Mouse (Mus musculus) embryonic facial prominence, embryonic 10.5 days (tissue): ENCODE data around the gene Cdh12. TPM values are rescaled to one million over a fixed set of nuclear protein-coding genes. Genes with fewer than 3 reads are reported as not detected.

Experiments used
- DNase-seq: peaks from one replicate; pipeline ENCODE4 v3.0.0-alpha.2; 2017; ENCODE audit warnings: low spot score
- H3K27ac ChIP-seq: fragments of 300-500 bp; sonication (generic); replicated peaks from 2 replicates; pipeline ENCODE4 v1.5.1; 2016; ENCODE audit warnings: mild to moderate bottlenecking
- H3K27me3 ChIP-seq: fragments of 300-500 bp; sonication (generic); replicated peaks from 2 replicates; pipeline ENCODE4 v1.6.1; 2016; ENCODE audit warnings: low read depth, mild to moderate bottlenecking; ENCODE audit not compliant: poor library complexity, severe bottlenecking
- H3K36me3 ChIP-seq: fragments of 300-500 bp; sonication (generic); replicated peaks from 2 replicates; pipeline ENCODE4 v1.6.1; 2016; ENCODE audit warnings: mild to moderate bottlenecking, moderate library complexity
- H3K4me1 ChIP-seq: fragments of 300-500 bp; sonication (generic); 2 replicates; pipeline ENCODE4 v1.6.1; 2016
- H3K4me3 ChIP-seq: fragments of 300-500 bp; sonication (generic); 2 replicates; pipeline ENCODE4 v1.5.1; 2016; ENCODE audit warnings: mild to moderate bottlenecking, moderate library complexity
- H3K9me3 ChIP-seq: fragments of 300-500 bp; sonication (generic); 2 replicates; pipeline ENCODE4 v1.6.1; 2016; ENCODE audit warnings: mild to moderate bottlenecking
- WGBS: fragments of 180-500 bp; shearing (Covaris S2); methylation state at CpG from one replicate; pipeline ENCODE4 v1.1.7; 2016; 5-methylcytosine and 5-hydroxymethylcytosine counted together
- polyA plus RNA-seq: library from polyadenylated mRNA; unstranded; fragments of >200 nt; fragmentation: Nextera tagmentation; extraction: Ambion mirVana; gene quantifications from 2 replicates; pipeline ENCODE4 v1.2.1, GENCODE M21; 2016

The Cdh12 gene
- polyA plus RNA-seq, 1 experiment from 2014 or later: 0.11 TPM

GRCm38 (mm10) chr15:20796999-20797398 is 347.9 kb downstream of the Cdh12 start:
- no peaks in the 10 kb centered on the region for H3K9me3 ChIP-seq
- no peaks in the 10 kb centered on the region for H3K36me3 ChIP-seq
- peak; percentile 10 for DNase-seq
- H3K4me1 ChIP-seq: no peaks in the 10 kb centered on the region
- H3K27me3 ChIP-seq: no peaks in the 10 kb centered on the region
- no peak overlapping the region for H3K4me3 ChIP-seq
- H3K27ac ChIP-seq: no peak overlapping the region
- WGBS: 57% methylated on average over 4 of the region's 4 CpGs

DNA sequence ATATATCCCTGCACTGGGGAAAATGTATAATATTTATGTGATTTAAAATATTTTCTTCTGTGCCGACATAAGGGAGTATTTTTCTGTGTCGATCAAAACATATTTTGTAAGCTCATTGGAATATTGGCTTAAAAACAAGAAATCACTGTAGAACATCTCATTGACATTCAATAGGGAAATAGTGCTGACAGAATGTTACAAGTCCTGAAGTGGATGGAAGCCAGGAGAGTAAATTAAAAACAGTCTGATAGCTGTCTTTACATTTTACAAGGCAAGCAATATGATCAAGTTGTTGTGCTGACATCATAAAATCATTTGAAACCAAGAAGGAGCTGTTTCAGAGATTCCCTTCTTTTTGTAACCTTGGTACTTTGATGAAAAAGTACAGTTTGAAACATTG is 349.5 kb downstream of the Cdh12 start:
- no peaks in the 10 kb centered on the region for H3K27me3 ChIP-seq
- no peaks in the 10 kb centered on the region for H3K36me3 ChIP-seq
- no peak for DNase-seq
- no peaks in the 10 kb centered on the region for H3K4me1 ChIP-seq
- no peak overlapping the region for H3K27ac ChIP-seq
- WGBS: 93% methylated on average over 2 of the region's 2 CpGs
- no peak overlapping the region for H3K4me3 ChIP-seq
- no peaks in the 10 kb centered on the region for H3K9me3 ChIP-seq

DNA sequence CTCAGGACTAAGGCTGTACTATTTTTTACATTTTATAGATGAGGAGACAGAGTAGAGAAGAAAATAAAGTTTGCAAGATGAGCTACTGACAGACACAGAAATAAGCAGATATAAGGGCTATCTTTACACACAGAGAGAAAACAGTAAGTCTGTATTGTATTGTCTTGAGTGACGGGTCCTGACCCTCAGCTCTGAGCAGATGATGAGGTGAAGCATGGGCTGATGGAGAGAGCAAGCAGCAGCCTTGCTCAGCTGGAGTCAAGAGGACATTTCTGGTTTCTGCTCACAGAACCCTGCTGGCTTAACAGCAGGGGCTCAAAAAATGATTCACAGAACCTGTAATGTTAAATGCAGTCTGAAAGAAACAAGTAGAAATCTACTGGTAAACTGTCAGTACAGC is 386.8 kb downstream of the Cdh12 start:
- peak; percentile 7 for DNase-seq
- Histone ChIP-seq H3K36me3 (no peaks in the 10 kb centered on the region), H3K27me3 (no peaks in the 10 kb centered on the region), H3K9me3 (no peaks in the 10 kb centered on the region), H3K4me3 (no peak overlapping the region), H3K4me1 (no peaks in the 10 kb centered on the region), H3K27ac (no peak overlapping the region)
- 75% methylated on average over 1 of the region's 1 CpGs for WGBS

DNA sequence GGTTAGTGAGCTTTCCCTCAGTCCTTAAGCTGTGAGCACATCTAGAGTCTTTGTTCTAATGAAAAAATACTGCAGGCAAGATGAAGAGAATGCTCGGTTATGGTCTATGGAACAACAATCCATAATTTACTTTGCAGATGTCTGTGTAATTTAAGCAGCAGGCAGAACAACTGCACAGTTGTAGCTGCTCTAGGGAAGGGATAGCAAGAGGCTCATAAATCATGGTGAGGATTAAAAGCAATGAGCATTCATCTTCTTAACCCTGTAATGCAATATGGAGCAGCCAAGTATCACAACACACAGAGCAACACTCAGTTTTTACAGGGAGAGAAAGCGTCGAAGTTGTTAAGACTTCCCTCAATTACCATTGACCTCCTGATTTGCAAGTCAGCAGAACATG is 387.9 kb downstream of the Cdh12 start:
- no peak for DNase-seq

DNA sequence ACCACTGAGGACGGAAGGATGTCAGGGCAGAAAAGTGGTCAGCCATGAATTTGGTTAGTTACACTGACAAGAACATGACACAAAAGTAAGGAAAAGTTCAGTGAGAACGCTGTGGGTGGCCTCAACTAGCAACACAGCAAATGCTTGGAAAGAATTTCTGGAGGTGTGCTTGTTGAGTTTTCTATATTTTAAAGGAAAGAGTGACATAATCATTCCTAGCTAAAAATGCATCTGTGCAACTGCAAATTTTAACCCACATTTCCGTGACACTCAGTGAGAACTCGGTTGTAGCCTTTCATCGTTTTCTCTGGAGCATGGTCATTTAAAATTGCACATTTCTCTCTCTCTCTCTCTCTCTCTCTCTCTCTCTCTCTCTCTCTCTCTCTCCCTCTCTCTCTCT is 392.4 kb downstream of the Cdh12 start:
- no peak overlapping the region for H3K4me3 ChIP-seq
- no peaks in the 10 kb centered on the region for H3K27me3 ChIP-seq
- WGBS: 92% methylated on average over 5 of the region's 5 CpGs
- no peaks in the 10 kb centered on the region for H3K36me3 ChIP-seq
- H3K4me1 ChIP-seq: no peaks in the 10 kb centered on the region
- DNase-seq: no peak
- H3K9me3 ChIP-seq: no peaks in the 10 kb centered on the region; the same call in 1 of the 2 replicates
- H3K27ac ChIP-seq: no peak overlapping the region

More for the DNA sequence above, 387.9 kb downstream of the Cdh12 start:
- Histone ChIP-seq H3K4me1 (no peaks in the 10 kb centered on the region), H3K36me3 (no peaks in the 10 kb centered on the region), H3K4me3 (no peak overlapping the region), H3K27me3 (no peaks in the 10 kb centered on the region), H3K27ac (no peak overlapping the region), H3K9me3 (no peaks in the 10 kb centered on the region; the same call in 1 of the 2 replicates)
- WGBS: 63% methylated on average over 3 of the region's 3 CpGs

- WGBS: 66% methylated on average over 2 of the region's 2 CpGs
- Histone ChIP-seq H3K36me3 (no peaks in the 10 kb centered on the region), H3K4me1 (no peaks in the 10 kb centered on the region), H3K4me3 (no peak overlapping the region), H3K9me3 (no peaks in the 10 kb centered on the region), H3K27me3 (no peaks in the 10 kb centered on the region), H3K27ac (no peak overlapping the region)
- no peak for DNase-seq
These were observed 414.0 kb downstream of the Cdh12 start for GRCm38 (mm10) chr15:20863076-20863475.

DNA sequence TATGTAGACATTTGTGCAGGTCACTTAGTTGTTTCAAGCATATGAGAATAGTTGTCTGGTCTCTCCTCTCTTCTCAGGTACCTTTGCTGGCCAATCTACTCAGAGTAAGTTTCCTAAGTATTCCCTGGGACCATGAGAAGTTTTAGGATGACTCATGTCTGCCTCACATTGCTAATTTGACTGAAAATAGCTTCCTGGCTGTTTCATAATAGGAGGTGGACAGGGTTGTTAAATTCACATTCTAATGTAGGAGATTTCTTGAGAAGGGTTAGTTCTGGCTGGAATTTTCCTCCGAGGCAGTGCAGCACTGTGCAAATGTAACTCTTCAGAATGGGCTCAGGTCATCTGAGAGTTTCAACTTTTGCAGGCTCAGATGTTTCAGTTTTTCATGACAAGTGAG is 423.5 kb downstream of the Cdh12 start:
- no peak overlapping the region for H3K27ac ChIP-seq
- H3K4me3 ChIP-seq: no peak overlapping the region
- 96% methylated on average over 1 of the region's 1 CpGs for WGBS
- no peaks in the 10 kb centered on the region for H3K36me3 ChIP-seq
- DNase-seq: no peak
- no peaks in the 10 kb centered on the region for H3K9me3 ChIP-seq
- no peaks in the 10 kb centered on the region for H3K27me3 ChIP-seq
- no peaks in the 10 kb centered on the region for H3K4me1 ChIP-seq

GRCm38 (mm10) chr15:20876993-20877392 is 427.9 kb downstream of the Cdh12 start:
- 97% methylated on average over 2 of the region's 2 CpGs for WGBS
- Histone ChIP-seq H3K4me1 (no peaks in the 10 kb centered on the region), H3K4me3 (no peak overlapping the region), H3K27me3 (no peaks in the 10 kb centered on the region), H3K36me3 (no peaks in the 10 kb centered on the region), H3K9me3 (no peaks in the 10 kb centered on the region), H3K27ac (no peak overlapping the region)
- DNase-seq: no peak

DNA sequence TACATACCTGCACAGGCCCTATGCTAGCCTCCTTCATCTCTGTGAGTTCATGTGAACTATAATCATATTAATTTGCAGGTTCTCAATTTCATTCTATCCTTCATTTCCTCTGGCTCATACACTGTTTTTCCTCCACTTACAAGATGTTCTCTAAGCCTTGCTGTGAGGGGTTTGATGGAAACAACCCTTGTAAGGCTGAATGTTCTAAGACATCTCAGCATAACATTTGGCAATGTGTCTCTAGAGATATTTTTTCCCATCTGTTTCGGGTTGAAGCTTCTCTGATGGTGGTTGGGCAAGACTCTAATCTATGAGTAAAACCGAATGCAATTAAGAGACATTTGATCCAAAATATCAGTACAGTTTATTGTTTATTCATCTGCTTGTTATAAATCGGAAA is 444.4 kb downstream of the Cdh12 start:
- Histone ChIP-seq H3K4me3 (no peak overlapping the region), H3K9me3 (no peaks in the 10 kb centered on the region), H3K36me3 (no peaks in the 10 kb centered on the region), H3K4me1 (no peaks in the 10 kb centered on the region), H3K27me3 (no peaks in the 10 kb centered on the region), H3K27ac (no peak overlapping the region)
- DNase-seq: no peak
- WGBS: 87% methylated on average over 3 of the region's 3 CpGs

GRCm38 (mm10) chr15:20902568-20902967 is 453.5 kb downstream of the Cdh12 start:
- H3K4me3 ChIP-seq: no peak overlapping the region
- no peak for DNase-seq
- WGBS: 69% methylated on average over 3 of the region's 3 CpGs
- H3K27me3 ChIP-seq: no peaks in the 10 kb centered on the region
- H3K27ac ChIP-seq: no peak overlapping the region
- H3K4me1 ChIP-seq: no peaks in the 10 kb centered on the region
- H3K36me3 ChIP-seq: no peaks in the 10 kb centered on the region
- no peaks in the 10 kb centered on the region for H3K9me3 ChIP-seq

- no peaks in the 10 kb centered on the region for H3K27me3 ChIP-seq
- H3K27ac ChIP-seq: no peak overlapping the region
- H3K36me3 ChIP-seq: no peaks in the 10 kb centered on the region
- H3K4me1 ChIP-seq: no peaks in the 10 kb centered on the region
- H3K4me3 ChIP-seq: no peak overlapping the region
- H3K9me3 ChIP-seq: no peaks in the 10 kb centered on the region
- DNase-seq: no peak
These were observed 479.2 kb downstream of the Cdh12 start for GRCm38 (mm10) chr15:20928221-20928620.

DNA sequence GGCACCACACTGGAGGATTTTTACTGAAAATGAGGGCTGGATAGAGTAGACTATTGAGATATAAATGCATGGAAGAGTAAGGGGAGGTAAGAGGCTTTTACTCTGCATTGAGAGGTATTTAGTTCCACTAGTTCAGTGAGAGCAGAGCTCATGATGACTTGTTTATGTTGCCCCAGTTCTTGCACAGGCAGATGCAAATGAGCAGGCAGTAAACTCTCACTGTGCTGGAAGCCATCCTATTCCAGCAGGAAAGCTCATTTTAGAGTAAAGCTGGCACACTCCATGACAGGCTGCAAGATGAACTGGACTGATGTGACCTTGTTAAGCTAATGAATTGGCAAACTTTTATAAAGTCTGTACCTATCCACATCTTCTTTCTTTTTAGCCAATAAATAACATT is 494.9 kb downstream of the Cdh12 start:
- H3K9me3 ChIP-seq: no peaks in the 10 kb centered on the region
- H3K4me3 ChIP-seq: no peak overlapping the region
- H3K4me1 ChIP-seq: no peaks in the 10 kb centered on the region
- H3K27me3 ChIP-seq: no peaks in the 10 kb centered on the region
- no peak for DNase-seq
- H3K36me3 ChIP-seq: no peaks in the 10 kb centered on the region
- no peak overlapping the region for H3K27ac ChIP-seq

DNA sequence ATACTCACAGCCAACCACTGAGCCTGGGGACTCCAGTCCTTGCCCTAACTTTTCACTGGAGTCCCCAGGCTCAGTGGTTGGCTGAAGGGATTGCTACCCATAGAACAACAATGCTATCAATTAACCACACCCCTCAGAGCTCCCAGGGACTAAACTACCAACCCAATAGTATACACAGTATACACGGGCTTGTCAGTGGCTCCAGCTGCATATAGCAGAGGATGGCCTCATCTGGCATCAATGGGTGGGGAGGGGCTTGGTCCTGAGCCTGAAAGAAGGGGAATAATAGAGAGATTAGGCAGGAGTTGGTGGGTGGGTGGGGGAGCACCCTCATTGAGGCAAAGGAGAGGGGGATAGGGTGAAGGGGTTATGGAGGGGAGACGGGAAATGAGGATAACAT is 518.4 kb downstream of the Cdh12 start:
- Histone ChIP-seq H3K36me3 (no peaks in the 10 kb centered on the region), H3K27ac (no peak overlapping the region), H3K27me3 (no peaks in the 10 kb centered on the region), H3K4me1 (no peaks in the 10 kb centered on the region), H3K9me3 (no peaks in the 10 kb centered on the region), H3K4me3 (no peak overlapping the region)
- WGBS: 55% methylated on average over 2 of the region's 2 CpGs
- DNase-seq: no peak

GRCm38 (mm10) chr15:20971041-20971440 is 522.0 kb downstream of the Cdh12 start:
- Histone ChIP-seq H3K36me3 (no peaks in the 10 kb centered on the region), H3K27ac (no peak overlapping the region), H3K27me3 (no peaks in the 10 kb centered on the region), H3K4me1 (no peaks in the 10 kb centered on the region), H3K4me3 (no peak overlapping the region), H3K9me3 (no peaks in the 10 kb centered on the region)
- DNase-seq: no peak
- 92% methylated on average over 2 of the region's 2 CpGs for WGBS
